Mouse (Mus musculus) left cerebral cortex, postnatal 10 days (tissue): ENCODE measurements around the gene Zfp385b. TPM values are rescaled to one million over a fixed set of nuclear protein-coding genes. Genes with fewer than 3 reads are reported as not detected.

Experiments used
- DNase-seq, 2 experiments: peaks; one replicate each; pipeline ENCODE4 v3.0.0; 2021 to 2022; ENCODE audit warnings: low spot score in 2 of 2, mixed read lengths in 1 of 2; ENCODE audit errors: extremely low spot score in 1 of 2
- intact Hi-C: fragments of 180-260 bp; cut with DNase I; formaldehyde crosslinking; loops from one replicate; pipeline ENCODE4 v1.15.1; 2025
- total RNA-seq, 2 experiments: library from RNA; stranded (reverse); gene quantifications; 2 replicates each; pipeline ENCODE4 v1.2.3; 2021

Zfp385b gene
- total RNA-seq, 2 experiments from 2014 or later: 41.6 to 42.4 TPM

GRCm38 (mm10) chr2:77382766-77383165 is 436.7 kb downstream of the Zfp385b start:
- DNase-seq: no peak
- intact Hi-C loops: no loop called here

GRCm38 (mm10) chr2:77379907-77380306 is 439.5 kb downstream of the Zfp385b start:
- intact Hi-C loops: no loop called here
- DNase-seq: no peak

- DNase-seq: no peak
- intact Hi-C loops: no loop called here
Observed at GRCm38 (mm10) chr2:77379332-77379731, 440.1 kb downstream of the Zfp385b start.

- DNase-seq: no peak
- intact Hi-C loops: no loop called here
Observed at GRCm38 (mm10) chr2:77376823-77377222, 442.6 kb downstream of the Zfp385b start.

- no peak for DNase-seq
- intact Hi-C loops: no loop called here
Observed at GRCm38 (mm10) chr2:77375155-77375554, 444.3 kb downstream of the Zfp385b start.

GRCm38 (mm10) chr2:77369174-77369573 is 450.3 kb downstream of the Zfp385b start:
- DNase-seq: no peak
- intact Hi-C loops: no loop called here

Other genes with a start within 250 kb of the Zfp385b start
- gene Cwc22, start 126.7 kb upstream of the Zfp385b start, total RNA-seq: 10 to 100 TPM; 23.7 to 23.9 TPM